Mouse (Mus musculus): ENCODE data around the gene Dynlt1b.
"Not testable (repeated sequence)": the region's sequence is repeated elsewhere in the genome, so short reads cannot be mapped to it uniquely, and the experiment has no call there.

DNA sequence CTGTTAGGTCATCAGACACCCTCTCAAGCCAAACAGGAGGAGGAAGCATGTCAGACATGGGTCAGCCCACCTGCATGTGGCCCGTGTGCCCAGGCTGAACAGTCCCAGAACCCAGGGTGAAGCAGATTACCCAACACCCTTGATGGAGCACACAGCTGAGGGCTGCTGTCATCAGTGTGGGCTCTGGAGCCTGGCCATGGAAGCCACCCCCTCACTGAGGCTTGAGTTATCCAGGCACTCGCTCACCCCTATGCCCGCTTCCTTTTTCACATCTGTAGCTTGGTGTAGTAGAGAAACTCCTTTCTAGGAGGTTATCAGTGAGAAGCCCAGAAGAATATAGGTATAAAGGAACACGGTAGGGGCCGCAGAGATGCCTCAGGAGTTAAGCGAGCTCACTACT is 45.4 kb downstream of the Dynlt1b start:
- TF ChIP-seq CTCF (IDR thresholded peaks at IDR 0.05; ENCODE audit: low read depth, low read length); POLR2A (IDR thresholded peaks at IDR 0.05; ENCODE audit: extremely low read depth, insufficient read depth, low read length): not testable (repeated sequence)
